Mouse (Mus musculus): ENCODE measurements around the gene Uhrf1. TPM values are rescaled to one million over a fixed set of nuclear protein-coding genes. Genes with fewer than 3 reads are reported as not detected.
A peak's percentile ranks its signal among the peaks of the same experiment; 100 is the strongest.

Uhrf1 gene
- polyA plus RNA-seq, 1 experiment from 2014 or later: 23.5 TPM

DNA sequence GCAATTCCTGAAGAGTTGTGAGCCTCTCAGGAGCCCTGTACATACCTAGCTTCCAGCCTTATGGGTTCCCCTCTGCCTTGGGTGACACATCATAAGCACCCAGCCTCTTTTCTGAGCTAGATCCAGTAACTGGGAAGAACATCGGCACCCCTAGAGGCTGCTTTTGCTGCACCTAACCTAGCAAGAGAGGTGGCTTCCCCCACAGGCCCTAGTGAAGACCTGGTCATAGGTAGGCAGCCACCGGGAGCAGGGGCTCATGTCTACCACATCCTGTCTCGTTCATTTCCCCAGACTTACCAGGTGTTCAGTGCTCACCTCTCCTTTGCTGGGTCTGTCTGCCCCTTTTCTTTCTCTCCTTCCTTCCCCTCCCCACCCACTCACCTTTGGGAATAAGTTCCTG is 27.2 kb downstream of the Uhrf1 start:
- no peak overlapping the region for H3K4me3 ChIP-seq (ENCODE audit: low read depth, low read length)
- WGBS: 62% methylated on average over 3 of the region's 3 CpGs
- H3K27ac ChIP-seq (ENCODE audit: low read depth, low read length): no peak overlapping the region
- peak; percentile 29 for TF ChIP-seq CTCF (IDR thresholded peaks at IDR 0.05; ENCODE audit: low read depth)
- H3K4me1 ChIP-seq (replicated peaks; ENCODE audit: control insufficient read depth, insufficient read depth, low read length): peaks cover 6% of the 10 kb centered on the region; the same call in 1 of the 2 replicates
- no peaks in the 10 kb centered on the region for H3K27me3 ChIP-seq (replicated peaks; ENCODE audit: control insufficient read depth, insufficient read depth, low read length)
- H3K36me3 ChIP-seq (ENCODE audit: control insufficient read depth, insufficient read depth): no peaks in the 10 kb centered on the region
- no peak overlapping the region for H3K4me2 ChIP-seq (replicated peaks; ENCODE audit: low read depth)
- H3K9me3 ChIP-seq (ENCODE audit: control insufficient read depth): no peaks in the 10 kb centered on the region
- no peak for ATAC-seq
- H3K9ac ChIP-seq (ENCODE audit: low read depth, low read length): no peak overlapping the region

DNA sequence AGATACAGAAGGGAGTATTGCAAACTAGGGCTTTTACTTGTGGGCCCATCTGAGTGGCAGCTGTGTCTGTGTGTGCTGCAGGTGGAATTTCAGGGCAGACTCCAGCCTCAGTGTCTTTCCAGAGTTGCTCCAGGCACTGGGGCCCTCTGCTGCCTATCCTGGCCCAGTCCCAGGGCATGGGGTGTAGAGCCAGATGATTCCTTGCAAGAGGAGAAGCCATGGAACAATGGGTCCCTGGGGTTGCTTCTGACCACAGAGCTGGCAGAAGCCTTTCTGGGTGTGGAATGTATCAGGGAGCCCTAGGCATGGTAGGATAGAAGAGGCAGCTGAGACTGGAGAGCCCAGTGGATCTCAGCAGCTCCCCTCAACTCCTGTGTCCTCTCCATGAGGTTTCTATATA is 28.1 kb downstream of the Uhrf1 start:
- H3K27ac ChIP-seq (ENCODE audit: low read depth, low read length): no peak overlapping the region
- no peak overlapping the region for H3K4me3 ChIP-seq (ENCODE audit: low read depth, low read length)
- no peak for TF ChIP-seq CTCF (IDR thresholded peaks at IDR 0.05; ENCODE audit: low read depth)
- no peaks in the 10 kb centered on the region for H3K36me3 ChIP-seq (ENCODE audit: control insufficient read depth, insufficient read depth)
- H3K9ac ChIP-seq (ENCODE audit: low read depth, low read length): no peak overlapping the region
- no peaks in the 10 kb centered on the region for H3K27me3 ChIP-seq (replicated peaks; ENCODE audit: control insufficient read depth, insufficient read depth, low read length)
- H3K9me3 ChIP-seq (ENCODE audit: control insufficient read depth): no peaks in the 10 kb centered on the region
- no peak for ATAC-seq
- peaks cover 6% of the 10 kb centered on the region; the same call in 1 of the 2 replicates for H3K4me1 ChIP-seq (replicated peaks; ENCODE audit: control insufficient read depth, insufficient read depth, low read length)
- no peak overlapping the region for H3K4me2 ChIP-seq (replicated peaks; ENCODE audit: low read depth)

DNA sequence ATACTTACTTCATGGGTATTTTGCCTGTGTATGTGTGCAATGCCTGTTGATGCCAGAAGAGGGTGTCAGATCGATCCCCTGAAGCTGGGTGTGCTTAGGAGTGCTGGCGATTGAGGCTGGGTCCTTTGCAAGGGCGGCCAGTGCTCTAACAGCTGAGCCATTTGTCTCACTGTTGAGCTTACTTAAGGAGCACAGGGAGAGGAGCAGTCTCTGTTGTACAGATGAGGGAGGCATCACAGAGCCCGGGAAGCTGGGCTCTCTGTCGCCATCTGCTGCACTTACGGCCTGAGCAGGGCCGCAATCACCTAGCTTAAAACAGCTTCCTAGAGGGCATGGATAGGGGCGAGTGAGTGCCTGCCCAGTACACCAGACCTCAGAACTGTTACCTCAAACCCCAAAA is 29.9 kb downstream of the Uhrf1 start:
- Histone ChIP-seq H3K4me1 (replicated peaks; ENCODE audit: control insufficient read depth, insufficient read depth, low read length) (no peaks in the 10 kb centered on the region; the same call in 1 of the 2 replicates), H3K4me3 (ENCODE audit: low read depth, low read length) (no peak overlapping the region), H3K9me3 (ENCODE audit: control insufficient read depth) (no peaks in the 10 kb centered on the region), H3K4me2 (replicated peaks; ENCODE audit: low read depth) (no peak overlapping the region), H3K36me3 (ENCODE audit: control insufficient read depth, insufficient read depth) (no peaks in the 10 kb centered on the region), H3K9ac (ENCODE audit: low read depth, low read length) (no peak overlapping the region), H3K27ac (ENCODE audit: low read depth, low read length) (no peak overlapping the region), H3K27me3 (replicated peaks; ENCODE audit: control insufficient read depth, insufficient read depth, low read length) (no peaks in the 10 kb centered on the region)
- 48% methylated on average over 8 of the region's 8 CpGs for WGBS
- no peak for ATAC-seq
- TF ChIP-seq CTCF (IDR thresholded peaks at IDR 0.05; ENCODE audit: low read depth): peak; percentile 65

DNA sequence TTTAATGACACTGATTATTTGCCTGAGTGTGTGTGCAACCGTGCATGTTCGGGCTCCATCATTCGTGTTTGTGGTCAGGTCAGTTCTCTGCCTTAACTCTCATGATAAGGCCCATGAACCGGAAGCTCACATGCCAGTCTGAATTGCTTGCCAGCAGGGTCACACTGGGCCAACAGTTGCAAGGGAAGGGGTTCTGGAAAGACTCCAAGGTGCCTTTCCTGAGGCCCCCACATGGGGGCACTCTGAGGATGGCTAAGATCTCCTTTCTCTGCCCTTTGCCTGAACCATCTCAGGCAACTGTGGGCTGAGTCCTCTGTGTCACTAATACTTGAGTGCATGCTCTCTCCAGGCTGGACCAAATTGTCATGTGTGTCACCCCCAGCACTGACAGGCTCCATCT is 34.1 kb downstream of the Uhrf1 start:
- Histone ChIP-seq H3K4me3 (ENCODE audit: low read depth, low read length) (no peak overlapping the region), H3K27ac (ENCODE audit: low read depth, low read length) (no peak overlapping the region), H3K9ac (ENCODE audit: low read depth, low read length) (no peak overlapping the region), H3K9me3 (ENCODE audit: control insufficient read depth) (no peaks in the 10 kb centered on the region), H3K36me3 (ENCODE audit: control insufficient read depth, insufficient read depth) (no peaks in the 10 kb centered on the region), H3K27me3 (replicated peaks; ENCODE audit: control insufficient read depth, insufficient read depth, low read length) (no peaks in the 10 kb centered on the region), H3K4me2 (replicated peaks; ENCODE audit: low read depth) (no peak overlapping the region), H3K4me1 (replicated peaks; ENCODE audit: control insufficient read depth, insufficient read depth, low read length) (no peaks in the 10 kb centered on the region)
- ATAC-seq: no peak
- peak; percentile 70 for TF ChIP-seq CTCF (IDR thresholded peaks at IDR 0.05; ENCODE audit: low read depth)
- WGBS: 38% methylated on average over 4 of the region's 4 CpGs

DNA sequence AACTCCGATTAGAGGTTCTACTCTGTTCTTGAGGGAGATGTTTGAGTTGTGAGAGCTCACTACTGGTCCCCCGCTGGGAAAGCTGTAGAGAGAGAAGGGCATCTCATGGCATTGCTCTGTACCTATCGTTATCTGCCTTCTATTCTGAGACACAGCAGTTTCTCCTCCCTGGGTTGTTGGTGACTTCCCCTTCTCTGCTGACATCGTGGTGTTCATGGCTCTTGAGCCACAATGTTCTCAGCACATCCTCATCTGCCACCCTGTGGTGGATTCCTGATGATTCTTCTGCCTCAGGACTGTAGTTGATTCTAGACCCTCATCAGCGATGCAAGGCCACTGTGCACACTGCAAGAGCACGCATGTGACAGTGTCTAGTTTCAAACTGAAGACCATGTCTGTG is 34.7 kb downstream of the Uhrf1 start:
- Histone ChIP-seq H3K4me1 (replicated peaks; ENCODE audit: control insufficient read depth, insufficient read depth, low read length) (no peaks in the 10 kb centered on the region), H3K4me2 (replicated peaks; ENCODE audit: low read depth) (no peak overlapping the region), H3K9ac (ENCODE audit: low read depth, low read length) (no peak overlapping the region), H3K4me3 (ENCODE audit: low read depth, low read length) (no peak overlapping the region), H3K36me3 (ENCODE audit: control insufficient read depth, insufficient read depth) (no peaks in the 10 kb centered on the region), H3K27me3 (replicated peaks; ENCODE audit: control insufficient read depth, insufficient read depth, low read length) (no peaks in the 10 kb centered on the region), H3K9me3 (ENCODE audit: control insufficient read depth) (no peaks in the 10 kb centered on the region), H3K27ac (ENCODE audit: low read depth, low read length) (no peak overlapping the region)
- WGBS: 90% methylated on average over 6 of the region's 6 CpGs
- 0 out of 2 replicates have a peak, but pooled peaks have one; percentile 8 for TF ChIP-seq CTCF (IDR thresholded peaks at IDR 0.05; ENCODE audit: low read depth)
- ATAC-seq: no peak

DNA sequence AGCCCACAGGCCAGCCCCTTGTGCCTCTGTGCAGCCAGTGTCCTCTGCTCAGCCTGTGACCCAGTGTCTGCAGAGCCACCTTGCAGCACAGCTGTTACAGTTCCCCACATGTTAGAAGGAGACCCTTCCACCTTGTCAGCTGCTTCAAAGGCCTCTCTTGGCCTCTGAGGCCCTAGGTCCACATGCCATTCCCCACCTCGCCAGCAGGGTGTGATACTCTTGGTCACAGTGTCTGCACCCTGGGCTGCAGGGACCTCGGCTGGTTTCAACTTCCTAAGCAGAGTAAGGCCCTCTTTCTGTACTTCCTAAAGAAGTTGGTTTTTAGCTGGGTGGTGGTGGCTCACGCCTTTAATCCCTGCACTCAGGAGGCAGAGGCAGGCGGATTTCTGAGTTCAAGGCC is 35.8 kb downstream of the Uhrf1 start:
- H3K4me3 ChIP-seq (ENCODE audit: low read depth, low read length): no peak overlapping the region
- H3K4me2 ChIP-seq (replicated peaks; ENCODE audit: low read depth): no peak overlapping the region
- no peak overlapping the region for H3K9ac ChIP-seq (ENCODE audit: low read depth, low read length)
- H3K27ac ChIP-seq (ENCODE audit: low read depth, low read length): no peak overlapping the region
- H3K9me3 ChIP-seq (ENCODE audit: control insufficient read depth): no peaks in the 10 kb centered on the region
- peak; percentile 67 for TF ChIP-seq CTCF (IDR thresholded peaks at IDR 0.05; ENCODE audit: low read depth)
- ATAC-seq: no peak
- 58% methylated on average over 4 of the region's 4 CpGs for WGBS
- no peaks in the 10 kb centered on the region for H3K36me3 ChIP-seq (ENCODE audit: control insufficient read depth, insufficient read depth)
- no peaks in the 10 kb centered on the region for H3K4me1 ChIP-seq (replicated peaks; ENCODE audit: control insufficient read depth, insufficient read depth, low read length)
- H3K27me3 ChIP-seq (replicated peaks; ENCODE audit: control insufficient read depth, insufficient read depth, low read length): no peaks in the 10 kb centered on the region

DNA sequence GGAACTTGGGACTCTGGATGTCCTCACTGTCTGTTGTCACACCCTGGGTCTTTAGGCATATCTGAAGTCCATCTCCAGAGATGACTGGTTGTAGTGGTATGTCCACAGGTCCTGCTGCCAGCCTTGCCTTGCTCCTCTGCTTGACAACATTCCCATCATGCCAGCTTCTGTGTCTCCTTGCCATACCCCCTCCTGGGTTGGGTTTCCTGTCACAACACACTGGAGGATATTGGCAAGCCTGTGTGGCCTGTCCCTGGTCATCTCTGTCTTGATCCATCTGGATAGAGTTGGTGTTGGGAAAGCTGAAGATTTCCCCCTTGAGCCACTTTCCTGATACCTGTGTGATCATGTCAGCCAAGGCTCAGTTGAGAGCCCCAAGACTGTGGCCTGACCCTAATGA is 37.6 kb downstream of the Uhrf1 start:
- no peak for TF ChIP-seq CTCF (IDR thresholded peaks at IDR 0.05; ENCODE audit: low read depth)
- no peak overlapping the region for H3K9ac ChIP-seq (ENCODE audit: low read depth, low read length)
- ATAC-seq: no peak

More for the DNA sequence above, 37.6 kb downstream of the Uhrf1 start:
- peaks cover 7% of the 10 kb centered on the region for H3K36me3 ChIP-seq (ENCODE audit: control insufficient read depth, insufficient read depth)
- no peak overlapping the region for H3K4me3 ChIP-seq (ENCODE audit: low read depth, low read length)
- H3K27ac ChIP-seq (ENCODE audit: low read depth, low read length): no peak overlapping the region; the same call in 1 of the 2 replicates
- H3K4me2 ChIP-seq (replicated peaks; ENCODE audit: low read depth): no peak overlapping the region
- no peaks in the 10 kb centered on the region for H3K27me3 ChIP-seq (replicated peaks; ENCODE audit: control insufficient read depth, insufficient read depth, low read length)
- no peaks in the 10 kb centered on the region for H3K4me1 ChIP-seq (replicated peaks; ENCODE audit: control insufficient read depth, insufficient read depth, low read length)
- H3K9me3 ChIP-seq (ENCODE audit: control insufficient read depth): no peaks in the 10 kb centered on the region

Data from intestine, postnatal 0 days (tissue).